Mouse (Mus musculus) adrenal gland (tissue): ENCODE data around the gene Adamts17.

Experiments used
- intact Hi-C: fragments of 180-260 bp; cut with DNase I; formaldehyde crosslinking; loops from one replicate; pipeline ENCODE4 v1.15.1; 2025

The Adamts17 gene

DNA sequence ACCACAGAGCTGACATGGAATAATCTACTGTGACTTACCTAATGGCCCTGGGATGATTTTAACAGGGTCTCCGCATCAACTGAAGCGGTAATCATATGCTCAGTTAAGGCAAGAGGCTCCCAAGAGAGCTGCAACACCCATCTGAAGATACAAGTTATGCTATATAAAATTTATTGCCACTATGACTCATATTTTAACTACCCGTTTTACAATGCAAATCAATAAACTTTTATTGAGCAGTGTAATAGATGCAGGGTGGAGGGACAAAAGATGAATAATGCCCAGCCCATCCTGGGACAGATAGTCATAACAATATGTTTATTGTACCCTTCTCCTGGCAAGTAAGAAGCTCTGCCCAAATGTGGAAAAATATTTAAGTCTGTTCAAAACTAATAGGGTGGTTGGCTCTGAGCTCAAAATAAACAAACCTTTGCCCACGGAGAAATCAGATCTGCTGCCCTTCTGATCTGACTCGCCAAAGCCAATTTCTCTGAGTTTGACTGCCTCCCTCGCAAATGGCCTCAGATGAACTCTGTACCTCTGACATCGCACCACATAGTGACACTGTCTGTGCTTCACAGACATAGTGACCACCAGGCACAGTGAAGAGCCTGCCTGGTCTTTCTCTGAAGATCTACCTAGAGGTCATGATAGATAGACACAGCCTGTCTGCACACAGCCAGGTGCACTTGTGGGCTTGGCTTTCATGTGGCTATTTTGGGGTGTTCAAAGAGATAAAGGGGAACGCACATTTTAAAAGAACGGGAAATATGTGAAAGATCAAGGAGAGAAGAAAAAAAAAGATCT, 329.4 kb downstream of the Adamts17 start:
- intact Hi-C loops = no loop called here

- intact Hi-C loops = no loop called here
These were observed 334.1 kb downstream of the Adamts17 start for GRCm38 (mm10) chr7:67173522-67174195.

- intact Hi-C loops = no loop called here
These were observed 344.3 kb downstream of the Adamts17 start for GRCm38 (mm10) chr7:67183786-67184185.

DNA sequence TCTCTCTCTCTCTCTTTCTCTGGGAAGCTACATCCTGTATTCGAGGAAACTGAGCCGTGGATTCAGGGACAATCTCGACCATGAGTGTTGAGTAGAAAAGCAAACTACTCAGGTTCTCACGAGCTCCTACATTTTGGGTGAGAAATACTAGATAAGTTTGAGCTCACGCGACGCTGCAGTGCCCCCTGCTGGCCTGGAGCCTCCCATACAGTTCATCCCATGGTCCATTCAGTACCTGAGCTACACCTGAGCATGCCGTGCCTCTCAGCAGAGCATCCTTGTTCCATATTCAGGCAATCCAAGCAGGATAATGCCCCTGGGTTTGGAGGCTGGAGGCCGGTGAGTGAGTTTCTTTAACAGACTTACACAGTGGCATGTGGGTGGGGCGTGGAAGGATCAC, 359.9 kb downstream of the Adamts17 start:
- intact Hi-C loops = loop anchor here (1.0 to 5.0 kb wide), 2 partner anchors 357 to 377 kb away; no protein-coding TSS in a partner anchor
